Mouse (Mus musculus) c-Kit-negative CD71-positive TER-119-positive erythroid progenitor cells, embryonic 14.5 days (primary cell): Measurements from ENCODE around the gene Rlf.
A peak's percentile ranks its signal among the peaks of the same experiment; 100 is the strongest.
"Not testable (repeated sequence)": the region's sequence is repeated elsewhere in the genome, so short reads cannot be mapped to it uniquely, and the experiment has no call there.

Experiments used
- DNase-seq: peaks from one replicate; pipeline ENCODE4 v3.0.0-alpha.2; 2013; ENCODE audit warnings: low read depth, low spot score

The Rlf gene

GRCm38 (mm10) chr4:121166697-121167096, 48.2 kb downstream of the Rlf start:
- not testable (repeated sequence) for DNase-seq

- no peak for DNase-seq
These were observed 51.3 kb downstream of the Rlf start for GRCm38 (mm10) chr4:121163501-121164030.

- DNase-seq, result no peak
These were observed 105.8 kb downstream of the Rlf start, which contains the start of gene Tmco2 for GRCm38 (mm10) chr4:121109126-121109525. Tmco2 (minus strand) TSS chr4:121109226.

- no peak for DNase-seq
These were observed 111.6 kb downstream of the Rlf start for GRCm38 (mm10) chr4:121103304-121103703.

GRCm38 (mm10) chr4:121097650-121098378, 117.1 kb downstream of the Rlf start, which contains the start of gene Zmpste24:
Zmpste24 (minus strand) TSS chr4:121098241.
- peak; percentile 81 for DNase-seq
